Mouse (Mus musculus): Measurements from ENCODE around the gene Dhrs11. TPM values are rescaled to one million over a fixed set of nuclear protein-coding genes. Genes with fewer than 3 reads are reported as not detected.

The Dhrs11 gene
- 5.8 and 8.0 TPM in 2 replicates for polyA plus RNA-seq (2015; fragmentation: Nextera tagmentation; extraction: Ambion mirVana)

DNA sequence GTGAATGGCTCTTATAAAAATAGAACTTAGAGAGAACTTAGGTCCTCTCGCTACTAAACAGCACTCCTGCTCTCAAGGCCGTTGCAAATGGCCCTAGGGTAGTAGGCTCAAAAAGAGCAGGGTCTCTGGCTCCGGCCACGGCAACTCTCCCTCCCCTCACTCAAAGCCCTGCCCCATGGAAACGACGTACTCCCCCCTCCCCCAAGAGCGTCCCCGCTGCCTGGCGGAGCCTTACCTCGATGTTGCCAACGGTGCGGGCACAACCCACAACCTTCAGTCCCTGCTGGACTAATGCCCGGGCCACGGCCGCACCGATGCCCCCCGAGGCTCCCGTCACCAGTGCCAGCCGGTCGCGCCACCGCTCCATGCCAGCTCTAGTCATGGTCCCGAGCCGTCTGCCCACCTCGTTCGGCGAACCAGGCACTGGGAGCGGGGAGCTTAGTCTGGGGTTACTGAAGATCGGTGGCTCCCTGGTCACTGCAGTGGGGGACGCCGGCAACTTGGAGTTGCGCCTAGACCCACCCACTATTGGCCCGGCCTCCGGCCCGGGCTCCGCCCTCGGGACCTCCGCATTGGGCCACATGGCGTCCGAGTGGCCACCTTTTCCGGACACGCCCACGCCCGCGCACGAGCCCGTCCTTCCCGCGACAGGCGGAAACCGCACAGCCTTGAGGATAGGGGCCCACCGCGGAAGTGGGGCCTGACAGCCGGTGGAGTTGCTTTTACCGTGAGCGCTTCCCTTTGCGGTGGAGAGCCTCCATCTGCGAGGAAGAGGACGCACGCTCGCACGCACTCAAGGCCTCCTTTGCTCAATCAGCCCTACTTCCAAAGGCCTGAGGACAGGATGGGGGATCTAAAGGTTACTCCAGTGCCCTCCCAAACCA lies at the start of gene Dhrs11:
Dhrs11 (minus strand) TSS at position 479 of the 884 bp plus-strand sequence.

DNA sequence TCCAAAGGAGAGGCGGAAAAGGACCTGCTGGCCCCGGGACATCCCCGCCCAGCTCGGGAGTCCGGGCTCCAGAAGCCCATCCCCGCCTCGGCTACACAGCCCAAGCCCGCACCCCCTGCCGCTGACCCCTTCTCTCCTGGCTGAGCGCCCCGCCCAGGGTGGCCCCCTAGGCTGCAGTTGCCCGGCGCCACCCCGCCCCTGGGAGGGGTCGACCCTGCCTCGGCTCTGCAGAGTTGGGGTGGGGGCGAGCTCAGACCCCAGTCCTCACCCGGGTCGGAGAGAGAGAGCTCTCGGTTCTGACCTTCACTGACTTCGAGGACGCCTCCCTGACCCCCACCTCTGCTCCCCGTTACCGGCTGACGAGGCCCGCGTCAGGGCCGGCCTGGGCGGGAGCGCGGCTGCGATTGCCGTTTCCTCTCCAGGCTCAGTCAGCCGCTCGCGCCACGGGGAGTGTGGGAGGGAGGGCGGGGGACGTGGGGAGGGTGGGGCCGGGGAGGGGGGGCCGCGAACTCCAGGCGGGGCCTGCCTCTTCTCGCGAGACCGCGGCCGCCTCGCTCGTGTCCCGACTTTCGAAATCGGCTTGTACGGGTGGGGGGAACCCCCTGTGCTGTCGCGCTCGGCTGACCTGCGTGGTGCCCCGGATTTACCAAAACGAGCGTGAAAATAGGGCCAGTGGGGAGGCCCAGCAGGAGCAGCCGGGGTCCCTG lies 41.7 kb upstream of the Dhrs11 start, which contains the start of gene Ggnbp2:
Ggnbp2 (minus strand) TSS at position 481 of the 707 bp plus-strand sequence.

DNA sequence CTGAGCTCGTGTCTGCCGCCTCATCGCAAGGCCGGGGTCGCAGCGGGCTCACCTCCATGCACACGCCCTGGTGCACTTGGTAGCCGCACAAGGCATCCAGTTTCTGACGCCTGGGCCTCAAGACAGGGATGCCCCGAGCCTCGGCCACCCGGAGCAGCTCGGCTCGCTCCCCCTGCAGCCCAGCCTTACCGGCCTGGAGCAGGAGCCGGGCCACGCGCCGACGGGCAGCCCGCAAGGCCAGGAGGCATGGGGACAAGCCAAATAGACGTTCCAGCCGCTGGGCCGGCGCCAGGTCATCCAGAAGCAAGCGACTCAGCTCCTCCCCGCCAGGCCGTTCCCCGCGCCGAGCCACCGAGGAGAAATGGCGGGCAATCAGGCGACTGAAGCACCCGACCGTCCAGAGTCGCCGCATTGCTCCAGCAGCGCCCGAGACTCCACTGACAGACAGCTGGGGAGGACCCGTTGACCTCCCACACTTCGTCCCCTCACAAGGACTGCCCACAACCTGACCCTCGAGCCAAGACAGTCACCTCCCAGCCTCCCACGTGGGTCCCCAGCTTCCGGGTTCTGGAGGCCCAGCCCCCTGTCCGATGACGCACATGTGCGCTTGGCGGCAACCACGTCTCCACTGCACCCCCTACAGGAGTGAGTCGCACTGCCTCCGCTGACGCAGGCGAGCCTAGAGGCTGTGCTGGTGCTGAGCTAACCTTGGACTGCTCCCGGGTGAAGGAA lies 9.7 kb downstream of the Dhrs11 start, which contains the start of gene Mrm1:
Mrm1 (minus strand) TSS at position 555 of the 732 bp plus-strand sequence.

Other genes with a start within 250 kb of the Dhrs11 start
- 7.6 and 8.0 TPM in 2 replicates for gene Mrm1, start 9.5 kb downstream of the Dhrs11 start, polyA plus RNA-seq (2015; fragmentation: Nextera tagmentation; extraction: Ambion mirVana)
- 44.1 and 45.0 TPM in 2 replicates for gene Ggnbp2, start 41.8 kb upstream of the Dhrs11 start, polyA plus RNA-seq (2015; fragmentation: Nextera tagmentation; extraction: Ambion mirVana)
- 3.8 TPM in 2 replicates for gene Myo19, start 51.2 kb upstream of the Dhrs11 start, polyA plus RNA-seq (2015; fragmentation: Nextera tagmentation; extraction: Ambion mirVana)
- gene Pigw, start 51.3 kb upstream of the Dhrs11 start, polyA plus RNA-seq (2015; fragmentation: Nextera tagmentation; extraction: Ambion mirVana), result 1.8 TPM in 2 replicates
- gene Znhit3, start 87.4 kb upstream of the Dhrs11 start, polyA plus RNA-seq (2015; fragmentation: Nextera tagmentation; extraction: Ambion mirVana), result 31.2 and 34.3 TPM in 2 replicates
- 2.8 and 3.3 TPM in 2 replicates for gene Car4, start 128.8 kb upstream of the Dhrs11 start, polyA plus RNA-seq (2015; fragmentation: Nextera tagmentation; extraction: Ambion mirVana)